Mouse (Mus musculus) heart, embryonic 15.5 days (tissue): ENCODE measurements around the gene Dcp1a. TPM values are rescaled to one million over a fixed set of nuclear protein-coding genes. Genes with fewer than 3 reads are reported as not detected.

Source experiments
- ATAC-seq: fragments of 200-750 bp; cut with Nextera tagmentation; replicated peaks from 2 replicates; pipeline ENCODE4 v1.8.0; 2017; ENCODE audit warnings: low read depth, moderate TSS enrichment; ENCODE audit not compliant: insufficient number of reproducible peaks, insufficient read depth, low FRiP score
- H3K27ac ChIP-seq: fragments of 300-500 bp; sonication (generic); 2 replicates; pipeline ENCODE4 v1.5.1; 2015; ENCODE audit warnings: mild to moderate bottlenecking, inconsistent platforms
- H3K27me3 ChIP-seq: fragments of 300-500 bp; sonication (generic); 2 replicates; pipeline ENCODE4 v1.6.1; 2015; ENCODE audit warnings: inconsistent platforms
- H3K36me3 ChIP-seq: fragments of 300-500 bp; sonication (generic); 2 replicates; pipeline ENCODE4 v1.6.1; 2015; ENCODE audit warnings: mild to moderate bottlenecking, inconsistent platforms
- H3K4me1 ChIP-seq: fragments of 300-500 bp; sonication (generic); replicated peaks from 2 replicates; pipeline ENCODE4 v1.6.1; 2015; ENCODE audit warnings: inconsistent platforms
- H3K4me2 ChIP-seq: fragments of 300-500 bp; sonication (generic); 2 replicates; pipeline ENCODE4 v1.6.1; 2015; ENCODE audit warnings: inconsistent platforms, mild to moderate bottlenecking, moderate library complexity
- H3K4me3 ChIP-seq: fragments of 300-500 bp; sonication (generic); 2 replicates; pipeline ENCODE4 v1.5.1; 2015; ENCODE audit warnings: mild to moderate bottlenecking, inconsistent platforms
- H3K9ac ChIP-seq: fragments of 300-500 bp; sonication (generic); 2 replicates; pipeline ENCODE4 v1.6.1; 2015; ENCODE audit warnings: mild to moderate bottlenecking, inconsistent platforms
- H3K9me3 ChIP-seq: fragments of 300-500 bp; sonication (generic); replicated peaks from 2 replicates; pipeline ENCODE4 v1.6.1; 2016; ENCODE audit warnings: inconsistent platforms
- WGBS: fragments of 180-500 bp; shearing (Covaris S2); methylation state at CpG from one replicate; pipeline ENCODE4 v1.1.7; 2015; ENCODE audit warnings: mixed read lengths; 5-methylcytosine and 5-hydroxymethylcytosine counted together
- polyA plus RNA-seq: library from polyadenylated mRNA; unstranded; fragments of >200 nt; fragmentation: Nextera tagmentation; extraction: Ambion mirVana; gene quantifications from 2 replicates; pipeline ENCODE4 v1.2.1, GENCODE M21; 2015

Dcp1a gene
- polyA plus RNA-seq, 1 experiment from 2014 or later, result 13.3 TPM

DNA sequence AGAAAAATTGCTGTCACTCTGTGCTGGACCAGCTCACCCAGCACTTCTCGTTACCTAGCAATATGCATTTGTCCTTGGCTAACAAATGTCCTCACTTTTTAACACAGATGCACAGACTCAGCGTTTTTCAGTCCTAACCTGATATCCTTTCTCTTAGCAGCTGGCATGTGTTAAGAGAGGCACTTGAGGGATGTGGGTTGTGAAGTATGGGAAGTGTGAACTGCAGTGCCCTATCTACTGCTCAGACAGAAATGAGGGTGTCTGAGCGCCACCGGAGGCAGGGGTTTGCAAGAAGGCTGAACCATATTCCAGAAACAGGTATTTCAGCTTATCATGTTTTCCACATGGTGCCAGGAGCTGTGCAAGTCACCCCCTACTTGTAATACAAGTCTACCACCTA, 16.0 kb upstream of the Dcp1a start:
- no peaks in the 10 kb centered on the region for H3K27me3 ChIP-seq
- no peaks in the 10 kb centered on the region for H3K9me3 ChIP-seq
- H3K4me3 ChIP-seq, result no peak overlapping the region
- ATAC-seq, result no peak; the same call in 1 of the 2 replicates
- WGBS, result 38% methylated on average over 4 of the region's 4 CpGs
- no peaks in the 10 kb centered on the region for H3K36me3 ChIP-seq
- no peak overlapping the region for H3K9ac ChIP-seq
- H3K4me2 ChIP-seq, result no peak overlapping the region
- H3K4me1 ChIP-seq, result no peaks in the 10 kb centered on the region; the same call in 1 of the 2 replicates
- H3K27ac ChIP-seq, result no peak overlapping the region

DNA sequence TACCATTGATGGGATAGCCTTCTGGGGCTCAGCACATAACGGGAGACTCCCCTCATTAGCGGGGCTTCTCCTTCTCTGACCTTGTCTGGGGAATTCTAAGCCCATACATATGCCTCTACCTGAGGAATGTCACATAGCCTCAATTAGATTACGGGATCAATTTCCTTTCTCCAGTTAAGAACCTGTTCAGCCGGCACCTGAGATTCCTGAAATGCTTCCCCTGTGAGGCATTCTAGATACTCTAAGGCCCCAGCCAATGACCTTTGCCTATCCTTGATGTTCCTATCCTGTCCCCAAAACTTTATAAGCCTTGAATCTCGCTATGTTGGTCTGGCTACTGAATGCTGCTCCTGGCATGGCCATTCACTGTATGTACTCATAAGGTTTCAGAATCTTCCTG, 5.7 kb upstream of the Dcp1a start:
- ATAC-seq, result no peak
- no peak overlapping the region for H3K9ac ChIP-seq
- H3K4me1 ChIP-seq, result no peaks in the 10 kb centered on the region
- no peak overlapping the region for H3K4me3 ChIP-seq
- H3K27me3 ChIP-seq, result no peaks in the 10 kb centered on the region
- 62% methylated on average over 5 of the region's 5 CpGs for WGBS
- no peak overlapping the region for H3K27ac ChIP-seq
- H3K9me3 ChIP-seq, result no peaks in the 10 kb centered on the region
- no peaks in the 10 kb centered on the region for H3K36me3 ChIP-seq
- no peak overlapping the region for H3K4me2 ChIP-seq

DNA sequence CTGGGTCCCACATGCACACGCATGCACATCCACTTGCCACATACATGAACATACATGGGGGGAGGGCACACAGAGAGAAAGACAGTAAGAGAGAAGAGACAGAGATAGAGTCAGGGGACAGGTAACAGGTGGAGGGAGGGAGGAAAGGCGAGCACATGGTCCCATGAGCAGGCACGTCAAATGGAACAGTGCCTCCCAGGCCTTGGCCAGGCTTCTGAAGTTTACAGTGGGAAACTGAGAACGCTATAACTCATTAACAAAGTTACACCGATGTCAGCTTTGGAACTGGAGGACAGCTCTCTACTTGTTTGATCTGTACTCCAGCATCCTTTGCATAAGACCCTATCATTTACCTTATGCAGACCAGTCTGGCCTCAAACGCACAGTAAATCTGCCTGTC, 4.9 kb upstream of the Dcp1a start:
- 82% methylated on average over 6 of the region's 6 CpGs for WGBS

DNA sequence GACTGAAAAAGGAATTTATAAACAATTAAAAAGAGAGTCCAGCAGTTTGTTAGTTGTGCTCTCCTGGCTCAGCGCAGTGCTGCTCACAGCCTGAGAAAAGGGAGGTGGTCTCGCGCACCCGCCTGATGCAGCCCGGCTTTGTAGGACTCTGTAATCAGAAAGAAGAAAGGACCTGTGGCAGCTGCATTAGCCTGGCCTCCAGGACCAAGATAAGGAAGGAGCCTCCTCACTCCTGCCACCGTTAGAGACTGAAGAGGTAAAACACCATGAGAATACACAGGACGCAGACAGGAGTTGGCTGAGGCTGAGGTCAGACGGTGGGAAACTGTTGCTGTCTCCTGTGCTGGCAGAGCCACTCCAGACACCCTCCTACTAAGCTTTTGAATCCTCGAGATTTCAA, 12.0 kb downstream of the Dcp1a start, which contains the start of gene Cacna1d:
Gene Cacna1d (minus strand): TSS at position 114 of the 400 bp plus-strand sequence.
- peak within 1 kb of the TSS; percentile 31 for H3K4me2 ChIP-seq
- ATAC-seq, result peak; percentile 35; the same call in 1 of the 2 replicates
- H3K27ac ChIP-seq, result peak within 1 kb of the TSS; percentile 70
- H3K36me3 ChIP-seq, result peaks cover 27% of the 10 kb centered on the region
- peaks cover 36% of the 10 kb centered on the region for H3K4me1 ChIP-seq
- 36% methylated on average over 9 of the region's 9 CpGs for WGBS
- H3K27me3 ChIP-seq, result no peaks in the 10 kb centered on the region
- H3K4me3 ChIP-seq, result peak within 1 kb of the TSS; percentile 28
- no peaks in the 10 kb centered on the region for H3K9me3 ChIP-seq
- H3K9ac ChIP-seq, result peak within 1 kb of the TSS; percentile 15

More for the DNA sequence above, 4.9 kb upstream of the Dcp1a start:
- Histone ChIP-seq H3K4me2 (no peak overlapping the region), H3K27me3 (no peaks in the 10 kb centered on the region), H3K9me3 (no peaks in the 10 kb centered on the region), H3K36me3 (no peaks in the 10 kb centered on the region), H3K9ac (no peak overlapping the region), H3K4me1 (0 out of 2 replicates have a peak, but pooled peaks cover 4% of the 10 kb centered on the region), H3K4me3 (no peak overlapping the region), H3K27ac (no peak overlapping the region)
- no peak for ATAC-seq

DNA sequence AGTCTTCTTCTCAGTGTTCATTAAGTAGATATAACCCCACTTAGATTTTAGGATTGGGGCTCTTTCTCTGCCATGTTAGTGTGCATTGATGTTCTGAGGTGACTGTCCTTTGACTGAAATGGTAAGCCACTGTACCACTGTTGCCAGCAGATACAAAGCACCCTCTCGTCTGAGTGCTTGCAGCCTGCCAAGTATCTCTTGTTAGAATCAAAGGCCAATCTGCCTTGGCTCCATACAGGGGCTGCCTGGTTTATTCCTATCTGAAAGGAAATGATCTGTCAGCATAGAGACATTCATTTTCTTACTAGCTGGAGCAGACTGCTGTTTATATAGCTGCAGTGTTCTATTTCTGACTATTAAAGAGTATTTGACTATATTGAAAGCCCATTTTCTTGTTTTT, 13.9 kb downstream of the Dcp1a start:
- Histone ChIP-seq H3K4me3 (no peak overlapping the region), H3K4me2 (no peak overlapping the region), H3K27me3 (no peaks in the 10 kb centered on the region), H3K9me3 (no peaks in the 10 kb centered on the region), H3K27ac (no peak overlapping the region), H3K36me3 (peaks cover 13% of the 10 kb centered on the region), H3K4me1 (peaks cover 41% of the 10 kb centered on the region), H3K9ac (no peak overlapping the region)
- 26% methylated on average over 1 of the region's 1 CpGs for WGBS
- ATAC-seq, result no peak

DNA sequence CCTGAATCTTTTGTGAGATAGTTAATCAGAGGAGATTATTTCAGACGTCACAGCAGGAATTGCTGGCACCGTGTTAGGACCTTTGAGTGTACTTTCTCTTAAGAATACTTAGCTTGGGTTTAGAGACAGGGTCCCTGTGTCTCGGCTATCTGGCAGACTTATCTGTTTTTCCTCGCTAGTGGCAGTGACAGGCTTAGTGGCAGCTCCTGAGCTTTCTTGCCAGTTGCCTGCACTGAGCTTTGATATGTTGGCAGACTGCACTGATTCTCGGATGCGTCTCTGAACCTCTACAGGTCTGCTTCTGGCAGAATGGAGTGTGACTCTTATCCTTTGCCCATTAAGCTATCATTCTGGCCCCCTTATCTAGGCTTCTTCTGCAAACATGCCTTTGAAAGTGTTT, 15.7 kb downstream of the Dcp1a start:
- Histone ChIP-seq H3K4me2 (peak overlapping the region; percentile 29), H3K36me3 (peaks cover 15% of the 10 kb centered on the region; the same call in 1 of the 2 replicates), H3K9ac (no peak overlapping the region), H3K4me3 (no peak overlapping the region), H3K27ac (peak overlapping the region; percentile 64), H3K9me3 (no peaks in the 10 kb centered on the region), H3K4me1 (peaks cover 48% of the 10 kb centered on the region), H3K27me3 (no peaks in the 10 kb centered on the region)
- peak; percentile 61; the same call in 1 of the 2 replicates for ATAC-seq
- 25% methylated on average over 6 of the region's 6 CpGs for WGBS

DNA sequence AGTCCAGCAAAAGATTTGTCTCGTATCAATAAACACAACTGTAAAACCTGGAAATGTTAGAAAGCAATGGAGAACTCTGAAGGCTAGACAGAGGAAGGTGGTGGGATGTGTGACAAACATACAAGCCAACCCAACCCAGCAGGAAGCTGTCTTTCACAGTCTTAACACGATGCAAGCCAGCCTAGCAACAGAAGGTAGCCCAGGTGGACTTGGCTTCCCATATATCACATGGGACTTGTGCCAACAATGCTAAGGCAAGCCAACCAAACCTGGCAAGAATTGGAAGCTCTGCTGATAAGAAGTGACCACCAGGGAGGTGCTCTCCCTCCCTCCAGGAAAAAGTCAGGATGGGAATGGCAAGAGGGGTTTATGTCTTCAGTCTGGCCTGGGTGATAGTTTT, 18.9 kb downstream of the Dcp1a start:
- ATAC-seq, result no peak
- Histone ChIP-seq H3K27me3 (no peaks in the 10 kb centered on the region), H3K36me3 (peaks cover 11% of the 10 kb centered on the region; the same call in 1 of the 2 replicates), H3K9me3 (no peaks in the 10 kb centered on the region), H3K4me2 (no peak overlapping the region), H3K4me3 (no peak overlapping the region), H3K4me1 (peaks cover 36% of the 10 kb centered on the region), H3K27ac (peak overlapping the region; percentile 12; the same call in 1 of the 2 replicates), H3K9ac (no peak overlapping the region)
- 52% methylated on average over 2 of the region's 2 CpGs for WGBS

DNA sequence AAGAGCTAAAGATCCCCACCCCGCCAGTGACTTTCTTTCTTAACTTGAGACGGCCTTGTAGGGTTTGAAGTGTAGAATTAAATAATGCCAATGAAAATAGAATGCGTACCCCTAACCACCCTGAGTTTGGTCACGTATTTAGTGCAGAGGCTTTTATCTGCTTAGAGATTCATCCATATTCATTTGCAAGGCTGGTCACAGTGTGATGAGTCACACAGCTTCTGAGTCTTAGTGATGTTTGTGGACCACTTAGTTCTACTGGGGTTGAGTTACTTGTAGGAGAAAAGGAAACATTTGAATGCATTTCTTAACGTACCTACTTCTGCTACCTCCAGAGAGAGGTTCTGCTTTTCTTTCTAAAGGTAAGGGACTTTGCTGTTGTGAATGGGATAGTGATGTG, 25.7 kb downstream of the Dcp1a start:
- Histone ChIP-seq H3K4me1 (peaks cover 7% of the 10 kb centered on the region), H3K36me3 (peaks cover 27% of the 10 kb centered on the region), H3K27me3 (no peaks in the 10 kb centered on the region), H3K27ac (no peak overlapping the region), H3K4me3 (no peak overlapping the region), H3K9ac (no peak overlapping the region), H3K9me3 (no peaks in the 10 kb centered on the region), H3K4me2 (no peak overlapping the region)
- ATAC-seq, result no peak
- WGBS, result 86% methylated on average over 5 of the region's 5 CpGs

DNA sequence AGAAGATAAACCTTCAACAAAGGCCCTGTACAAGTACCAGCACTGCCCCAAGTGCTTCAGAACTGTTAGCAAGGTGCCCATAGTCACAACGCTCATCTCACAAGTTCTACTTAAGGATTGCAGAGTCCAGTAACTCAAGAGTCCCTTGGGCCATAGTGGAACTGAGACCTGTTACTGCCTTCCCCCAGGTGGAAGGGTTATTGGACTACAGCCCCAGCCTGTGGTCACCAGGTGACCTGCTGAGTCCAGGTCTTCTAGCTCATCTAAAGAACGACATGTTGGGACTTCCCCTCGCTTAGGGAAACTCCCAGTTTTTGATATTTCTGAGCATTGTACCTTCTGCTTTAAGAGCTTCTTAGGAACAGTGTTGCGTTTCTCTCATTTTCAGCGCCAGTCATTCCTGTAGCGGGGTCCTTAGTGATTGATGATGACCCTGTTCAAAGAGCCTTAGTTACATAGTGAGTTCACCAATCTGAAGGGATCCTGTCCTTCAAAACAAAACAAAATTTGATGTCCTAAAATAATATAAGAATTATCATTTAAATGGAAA, 31.0 kb downstream of the Dcp1a start:
- H3K27ac ChIP-seq, result no peak overlapping the region
- ATAC-seq, result no peak
- H3K27me3 ChIP-seq, result no peaks in the 10 kb centered on the region
- no peak overlapping the region for H3K9ac ChIP-seq
- no peak overlapping the region for H3K4me2 ChIP-seq
- H3K36me3 ChIP-seq, result peaks cover 31% of the 10 kb centered on the region
- 90% methylated on average over 6 of the region's 6 CpGs for WGBS
- H3K4me3 ChIP-seq, result no peak overlapping the region
- H3K4me1 ChIP-seq, result peaks cover 9% of the 10 kb centered on the region
- no peaks in the 10 kb centered on the region for H3K9me3 ChIP-seq

DNA sequence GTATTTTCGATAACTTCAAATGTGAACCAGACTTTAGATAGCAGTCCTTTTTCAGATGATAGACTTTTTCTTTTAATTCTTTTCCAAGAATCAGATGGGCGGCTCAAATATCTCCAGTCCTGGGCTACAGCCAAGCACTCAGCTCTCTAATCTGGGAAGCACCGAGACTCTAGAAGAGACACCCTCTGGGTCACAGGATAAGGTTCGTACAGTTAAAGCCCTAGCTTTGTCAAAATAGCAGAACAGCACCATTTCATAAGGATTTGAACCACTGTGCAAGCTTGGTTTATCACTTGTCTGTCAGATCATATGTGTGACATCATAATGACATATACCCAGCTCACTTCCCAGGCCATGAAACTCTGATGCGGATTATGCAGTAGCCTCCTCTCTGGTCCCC, 33.6 kb downstream of the Dcp1a start:
- Histone ChIP-seq H3K9me3 (no peaks in the 10 kb centered on the region), H3K4me2 (no peak overlapping the region), H3K4me1 (peaks cover 5% of the 10 kb centered on the region; the same call in 1 of the 2 replicates), H3K27ac (no peak overlapping the region), H3K36me3 (peaks cover 32% of the 10 kb centered on the region), H3K9ac (no peak overlapping the region), H3K27me3 (no peaks in the 10 kb centered on the region), H3K4me3 (no peak overlapping the region)
- ATAC-seq, result no peak
- 47% methylated on average over 5 of the region's 5 CpGs for WGBS

DNA sequence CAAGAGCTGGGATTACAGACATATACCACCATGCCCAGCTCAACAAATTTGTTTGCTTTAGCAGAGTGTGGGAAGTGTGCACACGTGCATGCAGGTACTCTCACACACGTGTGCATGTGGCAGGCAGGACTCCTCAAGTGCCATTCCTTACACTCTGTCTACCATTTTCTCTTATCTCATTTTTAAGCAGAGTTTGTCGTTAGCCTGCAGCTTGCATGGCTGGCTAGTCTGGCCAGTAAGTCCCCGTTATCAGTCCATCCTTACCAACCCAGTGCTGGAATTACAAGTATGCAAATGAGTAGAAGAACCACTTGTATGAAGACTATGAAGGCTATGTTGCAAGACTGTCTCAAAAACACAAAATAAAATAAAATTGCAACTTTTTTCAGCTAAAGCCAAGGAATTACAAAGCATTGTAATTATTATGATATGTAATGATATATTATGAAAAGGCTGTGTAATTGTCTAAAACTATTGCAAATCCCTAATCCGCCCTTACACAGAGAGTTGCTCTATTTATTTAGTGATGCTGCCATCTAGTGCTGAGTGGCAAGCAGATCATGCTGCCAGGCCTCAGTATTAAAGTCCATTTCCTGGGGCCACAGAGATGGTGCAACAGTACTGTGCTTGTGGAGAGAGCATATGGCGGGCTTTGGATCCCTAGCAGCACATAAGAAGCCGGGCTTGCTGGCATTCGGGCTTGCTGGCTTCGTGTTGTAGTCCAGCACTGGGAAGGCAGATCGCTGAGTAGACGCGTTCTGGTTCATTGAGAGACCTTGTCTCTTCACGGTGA, 36.8 kb downstream of the Dcp1a start:
- whole genome bisulfite sequencing, result 72% methylated on average over 13 of the region's 13 CpGs
- peaks cover 5% of the 10 kb centered on the region; the same call in 1 of the 2 replicates for H3K4me1 ChIP-seq
- no peaks in the 10 kb centered on the region for H3K27me3 ChIP-seq
- H3K9ac ChIP-seq, result no peak overlapping the region
- no peak overlapping the region for H3K27ac ChIP-seq
- no peak overlapping the region for H3K4me2 ChIP-seq
- peaks cover 36% of the 10 kb centered on the region for H3K36me3 ChIP-seq
- ATAC-seq, result no peak
- no peak overlapping the region for H3K4me3 ChIP-seq
- no peaks in the 10 kb centered on the region for H3K9me3 ChIP-seq
